Mouse (Mus musculus) thymus, postnatal 4 days (tissue): ENCODE results near the gene Camk1g.
A peak's percentile ranks its signal among the peaks of the same experiment; 100 is the strongest.

Source experiments
- DNase-seq: peaks from one replicate; pipeline ENCODE4 v3.0.0; 2021

Camk1g gene

DNA sequence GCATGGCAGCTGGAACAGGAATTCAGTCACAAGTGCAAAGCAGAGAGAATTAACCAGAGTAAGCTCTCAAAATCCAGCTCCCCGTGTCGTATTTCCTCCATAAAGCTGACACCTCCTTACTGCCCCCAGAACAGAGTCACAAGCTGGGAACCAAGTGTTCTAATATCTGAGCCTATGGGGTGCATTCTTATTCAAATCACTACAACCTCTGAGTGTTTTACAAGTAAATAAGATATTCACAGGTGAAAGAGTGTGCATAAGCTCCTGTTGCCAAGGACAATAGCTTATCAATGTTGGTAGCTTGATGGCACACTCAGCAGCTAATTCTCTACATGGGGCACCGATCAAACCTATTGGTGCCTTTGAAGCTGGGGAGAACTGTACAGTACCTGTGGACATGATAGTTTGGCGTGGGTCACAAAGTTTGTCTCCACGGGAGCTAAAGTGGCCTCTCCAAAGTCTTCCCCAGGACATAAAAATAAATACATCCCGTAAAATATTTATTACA is 3.9 kb upstream of the Camk1g start:
- DNase-seq: no peak

GRCm38 (mm10) chr1:193369091-193369490 is 1.0 kb downstream of the Camk1g start:
- DNase-seq: no peak

- no peak for DNase-seq
Observed at GRCm38 (mm10) chr1:193368055-193368454, 2.0 kb downstream of the Camk1g start.

GRCm38 (mm10) chr1:193363801-193364231 is 6.3 kb downstream of the Camk1g start:
- peak; percentile 80 for DNase-seq

DNA sequence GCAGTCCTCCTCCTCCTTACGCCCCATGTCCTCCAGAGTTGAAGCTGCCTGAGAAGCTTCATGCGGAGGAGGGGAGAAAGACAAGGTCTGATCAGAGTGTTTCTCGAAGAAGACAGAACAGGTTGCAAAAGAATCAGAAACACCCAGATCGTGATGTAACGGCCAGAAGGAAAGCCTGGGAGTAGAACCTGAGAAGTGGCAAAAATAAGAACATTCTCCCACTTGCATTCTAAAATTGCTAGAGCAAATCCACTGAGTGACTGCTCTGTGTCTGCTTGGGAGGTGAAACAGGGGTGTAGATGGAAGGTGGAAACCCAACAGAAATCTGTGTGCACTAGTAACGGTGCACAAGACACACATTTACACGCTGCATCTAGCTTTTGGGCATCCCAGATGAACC is 8.0 kb downstream of the Camk1g start:
- DNase-seq: no peak

- DNase-seq: no peak
Observed at GRCm38 (mm10) chr1:193361181-193361580, 8.9 kb downstream of the Camk1g start.

DNA sequence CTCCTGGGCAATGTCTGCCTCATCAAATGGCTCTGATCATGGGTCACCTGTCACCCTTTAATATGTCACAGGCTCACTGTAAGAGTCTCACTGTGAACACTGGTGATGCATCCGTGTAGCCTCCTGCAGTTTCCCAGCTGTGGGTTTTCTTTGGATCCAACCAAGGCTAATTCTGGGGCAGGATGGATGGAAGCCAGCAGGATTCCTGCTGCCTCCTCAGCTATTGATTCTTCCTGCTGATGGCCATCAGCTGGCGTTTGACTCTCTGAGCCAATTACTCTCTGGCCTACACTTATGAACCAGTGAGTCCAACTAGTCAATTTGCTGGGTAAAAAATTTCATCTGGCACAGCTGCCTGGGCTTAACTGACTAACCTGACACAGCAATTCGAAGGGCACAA is 10.9 kb downstream of the Camk1g start:
- no peak for DNase-seq

DNA sequence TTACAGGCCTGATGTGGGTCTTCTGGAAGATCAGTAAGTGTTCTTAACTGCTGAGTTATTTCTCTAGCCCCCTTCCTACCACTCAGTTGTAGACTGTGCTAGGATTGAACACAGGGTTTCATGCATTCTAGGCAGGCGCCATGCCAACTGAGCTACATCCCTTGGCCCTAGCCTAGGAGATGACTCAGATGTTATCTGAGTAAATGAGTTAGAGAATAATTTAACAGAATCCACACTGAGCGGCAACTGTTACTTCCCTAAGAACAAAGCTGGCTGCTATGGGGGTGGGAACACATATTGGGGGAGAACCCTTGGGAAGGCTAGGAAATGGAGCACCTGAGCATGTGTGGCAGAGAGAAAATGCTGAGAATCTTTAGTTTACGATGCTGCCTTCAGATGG is 18.5 kb downstream of the Camk1g start:
- DNase-seq: no peak

GRCm38 (mm10) chr1:193350546-193350801 is 19.6 kb downstream of the Camk1g start:
- DNase-seq: no peak

DNA sequence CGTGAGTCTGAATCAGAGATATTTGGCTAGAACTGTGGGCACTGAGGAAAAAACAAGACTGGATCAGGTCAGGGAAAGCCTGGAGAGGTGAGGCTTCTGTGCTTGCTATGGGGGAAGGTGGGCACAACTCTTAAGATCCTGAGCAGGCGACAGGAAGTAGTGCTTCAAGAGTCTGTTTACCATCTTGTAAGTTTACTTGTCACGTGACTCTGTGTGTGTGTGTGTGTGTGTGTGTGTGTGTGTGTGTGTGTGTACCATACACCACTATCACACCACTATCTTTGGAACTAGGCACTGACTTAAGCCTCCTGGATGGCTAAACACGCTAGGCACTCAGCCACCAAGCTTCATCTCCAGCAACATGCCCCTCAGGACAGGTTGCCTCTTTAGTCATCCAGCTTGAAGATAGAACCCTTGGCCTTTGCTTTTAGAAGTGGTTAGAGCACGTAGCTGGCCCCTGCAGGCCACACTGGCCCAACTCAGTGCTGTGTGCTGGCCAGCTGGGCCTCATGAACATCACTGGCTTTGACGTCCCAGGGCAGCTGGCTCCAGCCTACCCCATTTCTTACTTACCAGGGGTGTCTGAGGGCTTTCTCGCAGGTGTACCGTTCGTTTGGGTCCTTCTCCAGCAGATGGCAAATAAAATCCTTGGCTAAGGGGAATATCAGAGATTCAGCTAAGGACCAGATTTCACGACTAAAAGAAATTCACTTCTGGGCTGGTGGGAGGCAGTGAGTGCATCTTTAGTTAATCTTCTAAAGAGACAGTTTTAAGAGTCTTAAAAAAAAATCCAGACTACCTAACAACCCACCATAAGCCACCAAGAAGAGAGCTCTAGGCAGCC is 20.2 kb downstream of the Camk1g start:
- peak; percentile 53 for DNase-seq

DNA sequence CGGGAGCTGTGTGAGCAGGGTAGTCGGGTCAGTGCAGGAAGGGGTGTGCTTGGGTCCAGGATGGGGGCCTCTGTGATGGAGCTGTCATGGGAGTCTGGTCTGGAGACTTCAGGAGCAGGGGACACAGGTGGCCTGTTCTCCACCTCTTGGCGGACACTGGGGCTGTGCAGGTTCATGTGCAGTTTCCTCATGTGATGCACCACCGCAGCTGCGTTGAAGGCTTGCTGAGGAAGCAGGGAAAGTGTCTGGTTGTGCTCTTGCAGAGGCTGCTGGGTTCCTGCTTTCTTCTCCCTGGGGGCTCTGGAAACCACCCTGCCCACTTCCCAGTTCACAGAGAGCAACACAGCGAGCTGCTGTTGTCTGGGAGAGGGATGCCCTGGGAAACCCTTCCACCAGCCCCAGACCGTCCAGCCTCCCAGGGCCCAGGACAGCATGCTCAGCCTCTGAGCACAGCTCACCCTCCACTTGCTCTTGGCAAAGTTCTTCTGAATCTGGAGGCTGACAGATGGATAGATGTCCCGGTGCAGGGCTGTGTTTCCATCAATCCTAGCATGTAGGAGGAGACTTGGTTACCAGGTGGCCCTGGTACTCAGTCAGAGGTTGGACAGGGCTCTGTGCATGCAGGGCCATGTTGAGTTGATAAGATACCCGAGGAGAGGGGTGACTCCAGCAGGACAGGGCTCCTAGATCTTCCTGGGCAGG is 21.7 kb downstream of the Camk1g start:
- peak; percentile 49 for DNase-seq

- no peak for DNase-seq
Observed at GRCm38 (mm10) chr1:193346908-193347307, 23.2 kb downstream of the Camk1g start.

DNA sequence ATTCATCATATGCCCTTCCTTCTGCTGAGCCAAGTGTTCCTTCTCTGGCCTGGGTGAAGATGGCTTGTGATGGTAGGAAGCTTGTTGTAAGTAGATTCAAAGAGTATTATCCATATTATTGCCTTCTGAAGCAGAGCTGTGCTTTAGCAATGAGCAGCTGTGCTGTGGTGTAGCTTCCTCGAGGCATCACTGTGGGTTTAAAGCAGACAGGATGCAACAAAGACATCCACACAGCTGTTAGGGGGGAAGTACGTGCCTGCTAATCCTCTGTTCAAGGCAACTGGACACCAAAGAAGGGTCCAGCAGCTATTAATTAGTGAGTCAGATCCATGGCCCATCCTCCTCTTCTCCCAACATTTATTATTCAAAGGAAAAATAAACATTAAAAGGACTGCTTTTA is 25.1 kb downstream of the Camk1g start:
- no peak for DNase-seq

DNA sequence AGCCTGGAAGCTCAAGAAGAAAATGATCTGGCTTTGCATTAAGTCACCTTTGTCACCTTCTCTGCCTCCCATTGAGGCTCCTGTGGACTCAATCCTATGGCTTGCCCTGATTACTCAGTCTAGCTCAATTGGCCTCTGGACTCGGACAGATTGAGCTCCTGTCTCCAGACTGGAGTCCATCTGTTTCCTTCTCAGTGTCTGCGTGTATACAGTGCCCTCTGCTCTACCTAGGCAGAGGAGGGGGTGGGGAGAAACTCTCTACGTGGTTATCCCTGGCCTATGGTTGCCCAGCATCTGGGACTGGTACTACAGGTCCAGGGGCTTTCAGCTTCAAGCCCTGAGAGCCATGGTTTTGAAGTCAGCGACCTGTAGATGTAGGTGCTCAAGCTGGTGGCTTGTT is 26.2 kb downstream of the Camk1g start:
- no peak for DNase-seq

GRCm38 (mm10) chr1:193342198-193342946 is 27.7 kb downstream of the Camk1g start:
- no peak for DNase-seq

DNA sequence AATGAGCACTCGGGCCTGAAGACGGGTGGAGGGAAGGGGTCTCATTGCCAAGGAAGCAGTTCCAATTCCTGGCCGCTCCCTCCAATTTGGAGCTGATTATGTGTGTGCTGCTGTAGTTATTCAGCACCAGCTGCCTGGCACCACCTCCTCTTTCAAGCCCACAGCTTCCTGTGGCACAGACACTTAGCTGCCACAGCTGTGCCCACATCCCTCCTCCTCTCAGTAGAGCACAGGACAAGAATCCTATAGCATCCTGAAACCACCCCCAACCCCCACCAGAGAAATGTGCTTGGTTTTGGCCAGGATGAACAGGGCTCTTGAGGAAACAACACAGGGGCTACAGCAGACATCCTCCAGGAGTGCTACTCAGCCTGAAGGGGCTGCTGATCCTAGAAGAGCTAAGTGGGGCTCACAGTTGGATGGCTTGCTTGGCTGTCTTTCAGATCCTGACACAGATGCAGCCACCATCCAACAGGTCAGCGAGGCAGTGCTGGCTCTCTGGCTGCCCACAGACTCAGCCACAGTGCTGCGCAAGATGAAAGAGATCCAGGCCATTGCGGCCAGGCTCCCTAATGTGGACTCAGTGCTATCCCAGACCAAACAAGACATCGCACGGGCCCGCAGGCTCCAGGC is 31.6 kb downstream of the Camk1g start:
- peak; percentile 79 for DNase-seq

DNA sequence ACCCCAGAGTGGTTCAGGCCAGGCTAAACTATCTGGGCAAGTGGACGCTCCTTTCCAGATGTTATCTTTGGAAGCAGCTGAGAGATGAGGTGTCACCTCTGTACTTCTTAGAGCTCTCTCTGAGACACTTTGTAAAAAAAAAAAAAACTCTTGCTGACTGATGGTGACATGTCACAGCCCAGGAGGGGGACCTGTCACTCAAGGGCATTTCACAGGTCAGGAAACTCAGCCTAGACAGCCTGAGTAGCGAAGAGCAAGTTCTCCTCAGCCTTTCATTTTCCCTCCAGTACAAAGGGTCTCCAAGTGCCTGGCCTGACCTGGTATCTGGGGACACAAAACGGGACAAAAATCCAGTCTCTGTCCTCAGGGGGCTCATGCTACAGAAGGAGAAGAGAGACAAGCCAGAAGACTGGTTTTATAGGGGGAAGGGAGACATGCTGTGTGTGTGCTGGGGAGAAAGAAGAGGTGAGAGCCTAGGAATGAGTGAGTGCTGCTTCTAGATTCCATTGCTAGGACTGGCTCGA is 32.2 kb downstream of the Camk1g start:
- peak; percentile 56 for DNase-seq

GRCm38 (mm10) chr1:193337018-193337321 is 33.1 kb downstream of the Camk1g start:
- peak; percentile 70 for DNase-seq

GRCm38 (mm10) chr1:193336122-193337017 is 33.7 kb downstream of the Camk1g start:
- no peak for DNase-seq

- DNase-seq: no peak
Observed at GRCm38 (mm10) chr1:193334546-193334945, 35.6 kb downstream of the Camk1g start.

DNA sequence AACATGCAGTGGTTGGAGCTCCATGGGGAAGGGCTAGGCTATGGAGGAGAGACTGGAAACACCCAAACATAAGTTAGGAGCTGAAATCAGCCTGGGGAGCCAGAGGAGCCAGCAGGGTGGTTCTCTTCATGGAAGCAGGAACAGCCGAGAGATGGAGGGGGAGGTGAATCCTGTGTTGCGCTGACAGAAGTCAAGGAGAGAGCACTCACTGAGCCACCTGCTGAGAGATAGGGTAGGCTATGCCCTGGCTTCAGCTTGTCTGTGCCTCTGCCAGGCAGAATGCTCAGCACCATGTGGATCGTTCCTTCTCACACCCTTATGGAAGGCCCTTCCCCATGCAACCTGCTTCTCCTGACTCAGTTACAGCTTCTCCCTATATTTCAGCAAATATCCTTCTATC is 36.3 kb downstream of the Camk1g start:
- no peak for DNase-seq

GRCm38 (mm10) chr1:193332671-193333070 is 37.4 kb downstream of the Camk1g start:
- DNase-seq: no peak
